Mouse (Mus musculus): ENCODE measurements around the gene Nhsl1. TPM values are rescaled to one million over a fixed set of nuclear protein-coding genes. Genes with fewer than 3 reads are reported as not detected.
A peak's percentile ranks its signal among the peaks of the same experiment; 100 is the strongest.

Gene Nhsl1
- 11.7 and 12.0 TPM in 2 replicates for polyA plus RNA-seq (2015; fragmentation: Nextera tagmentation; extraction: Ambion mirVana)

DNA sequence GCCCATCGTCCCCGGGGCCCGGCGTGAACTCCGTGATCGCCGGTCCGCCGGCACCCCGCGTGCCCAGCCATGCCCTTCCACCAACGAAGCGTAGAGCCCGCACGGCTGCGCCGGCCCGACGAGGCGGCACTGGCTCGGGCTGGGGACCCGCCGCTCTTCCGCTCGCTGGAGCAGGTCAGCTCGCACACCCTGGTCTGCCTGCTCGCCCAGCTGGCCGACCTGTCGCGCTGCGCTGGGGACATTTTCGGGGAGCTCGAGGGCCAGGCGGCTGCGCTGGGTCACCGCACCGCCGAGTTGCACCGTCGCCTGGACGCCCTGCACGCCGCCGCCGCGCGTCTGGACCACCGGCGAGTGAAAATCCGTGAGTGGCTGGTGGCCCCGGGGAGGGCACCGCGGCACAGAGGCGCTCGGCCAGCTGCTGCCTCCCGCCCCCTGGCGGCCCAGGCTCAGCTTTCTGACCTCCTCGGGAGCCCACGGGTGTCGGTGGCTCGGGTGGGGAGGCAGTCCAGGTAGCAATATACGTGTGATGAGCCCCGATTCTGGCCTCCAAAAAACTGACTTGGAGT is at the start of gene Nhsl1:
Gene Nhsl1 (plus strand): TSS at position 70 of the 566 bp plus-strand sequence.
- H3K36me3 ChIP-seq (ENCODE audit: control insufficient read depth, insufficient read depth) = no peaks in the 10 kb centered on the region
- peak within 1 kb of the TSS; percentile 73 for H3K4me3 ChIP-seq (ENCODE audit: low read length)
- under 1% methylated on average over 63 of the region's 63 CpGs for WGBS
- H3K27ac ChIP-seq (ENCODE audit: low read length) = peak within 1 kb of the TSS; percentile 65
- H3K9me3 ChIP-seq (replicated peaks; ENCODE audit: control insufficient read depth, low read length) = no peaks in the 10 kb centered on the region
- no peaks in the 10 kb centered on the region for H3K27me3 ChIP-seq (ENCODE audit: control insufficient read depth, insufficient read depth, low read length)
- H3K9ac ChIP-seq (ENCODE audit: low read length) = peak within 1 kb of the TSS; percentile 91
- peak; percentile 84 for ATAC-seq (replicated peaks; ENCODE audit: extremely low read depth, insufficient read depth, low FRiP score)
- peak within 1 kb of the TSS; percentile 90 for H3K4me2 ChIP-seq (ENCODE audit: low read depth, low read length)
- peaks cover 9% of the 10 kb centered on the region for H3K4me1 ChIP-seq (ENCODE audit: control insufficient read depth, insufficient read depth, low read length)

DNA sequence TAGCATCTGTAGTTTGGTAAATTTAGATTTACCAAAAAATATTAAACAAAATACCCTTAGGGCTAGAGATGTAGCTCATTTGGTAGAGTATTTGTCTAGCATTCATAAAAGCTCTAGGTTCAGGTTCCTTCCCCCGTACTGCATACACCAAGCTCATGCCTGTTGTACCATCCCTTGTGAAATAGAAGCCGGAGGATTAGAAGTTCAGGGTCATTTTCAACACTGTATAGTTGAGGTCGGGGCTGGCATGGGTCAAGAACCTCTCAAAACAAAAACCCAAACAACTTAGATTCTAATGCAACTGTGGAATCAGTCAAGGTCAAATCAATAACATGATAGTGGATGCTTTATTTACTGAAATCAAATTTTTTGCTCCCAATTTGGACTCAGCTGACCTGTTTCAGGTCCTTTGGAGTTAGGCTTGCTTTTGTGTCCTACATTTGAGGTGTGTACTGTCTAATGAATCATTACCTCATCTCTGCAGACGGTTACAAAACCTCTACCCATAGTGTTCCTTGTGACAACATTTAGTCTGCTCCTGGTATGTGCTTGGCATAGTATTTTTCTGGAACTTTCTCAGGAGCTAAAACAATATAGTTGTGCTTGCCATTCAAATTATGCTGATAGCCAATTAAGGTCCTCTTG is 42.6 kb upstream of the Nhsl1 start:
- Histone ChIP-seq H3K4me2 (ENCODE audit: low read depth, low read length) (no peak overlapping the region), H3K36me3 (ENCODE audit: control insufficient read depth, insufficient read depth) (no peaks in the 10 kb centered on the region), H3K27me3 (ENCODE audit: control insufficient read depth, insufficient read depth, low read length) (no peaks in the 10 kb centered on the region), H3K4me3 (ENCODE audit: low read length) (no peak overlapping the region), H3K27ac (ENCODE audit: low read length) (no peak overlapping the region), H3K9ac (ENCODE audit: low read length) (no peak overlapping the region), H3K9me3 (replicated peaks; ENCODE audit: control insufficient read depth, low read length) (no peaks in the 10 kb centered on the region), H3K4me1 (ENCODE audit: control insufficient read depth, insufficient read depth, low read length) (no peaks in the 10 kb centered on the region)
- WGBS = 72% methylated on average over 4 of the region's 4 CpGs
- ATAC-seq (replicated peaks; ENCODE audit: extremely low read depth, insufficient read depth, low FRiP score) = no peak

DNA sequence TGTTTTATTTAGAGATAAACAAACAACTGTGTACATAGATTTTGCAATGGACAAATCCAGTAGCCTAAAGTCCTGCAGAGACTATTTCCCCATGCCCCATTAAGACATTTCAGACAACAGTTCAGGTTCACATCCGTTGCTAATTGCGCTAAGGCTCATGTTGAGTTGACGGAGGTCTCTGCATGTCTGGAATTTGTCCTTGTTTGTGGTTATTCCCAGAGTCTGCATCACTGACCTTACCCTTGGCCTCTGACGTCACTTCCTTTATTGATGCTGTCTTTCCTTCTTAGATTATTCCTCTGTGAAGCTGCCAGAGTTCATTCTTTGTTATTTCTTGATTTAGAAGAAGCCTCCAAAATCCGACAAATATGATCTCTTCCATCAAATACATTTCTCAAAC is 34.8 kb upstream of the Nhsl1 start:
- no peak overlapping the region for H3K9ac ChIP-seq (ENCODE audit: low read length)
- H3K4me3 ChIP-seq (ENCODE audit: low read length) = no peak overlapping the region
- no peak overlapping the region for H3K27ac ChIP-seq (ENCODE audit: low read length)
- ATAC-seq (replicated peaks; ENCODE audit: extremely low read depth, insufficient read depth, low FRiP score) = no peak
- no peaks in the 10 kb centered on the region for H3K36me3 ChIP-seq (ENCODE audit: control insufficient read depth, insufficient read depth)
- no peak overlapping the region for H3K4me2 ChIP-seq (ENCODE audit: low read depth, low read length)
- H3K27me3 ChIP-seq (ENCODE audit: control insufficient read depth, insufficient read depth, low read length) = no peaks in the 10 kb centered on the region
- H3K4me1 ChIP-seq (ENCODE audit: control insufficient read depth, insufficient read depth, low read length) = no peaks in the 10 kb centered on the region
- no peaks in the 10 kb centered on the region for H3K9me3 ChIP-seq (replicated peaks; ENCODE audit: control insufficient read depth, low read length)
- 71% methylated on average over 5 of the region's 5 CpGs for WGBS

DNA sequence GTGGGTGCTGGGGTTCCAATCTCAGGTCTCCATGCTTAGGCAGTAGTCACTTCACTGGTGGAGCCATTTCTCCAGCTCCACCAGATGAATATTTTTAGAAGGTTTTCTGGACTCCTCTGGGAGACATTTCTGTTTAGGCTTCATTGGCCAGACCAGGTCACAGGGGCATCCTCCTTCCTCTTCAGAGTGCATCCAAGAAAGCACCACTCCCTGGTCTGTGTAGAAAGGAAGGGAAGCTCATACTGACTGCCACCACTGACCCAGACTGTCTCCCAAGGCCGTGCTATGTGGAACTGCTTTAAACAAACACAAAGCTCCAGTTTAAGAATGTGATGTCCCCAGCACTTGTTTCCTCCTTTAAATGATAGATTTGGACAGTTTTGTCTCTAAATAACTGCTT is 29.3 kb upstream of the Nhsl1 start:
- no peak overlapping the region for H3K27ac ChIP-seq (ENCODE audit: low read length)
- no peaks in the 10 kb centered on the region for H3K36me3 ChIP-seq (ENCODE audit: control insufficient read depth, insufficient read depth)
- no peaks in the 10 kb centered on the region for H3K4me1 ChIP-seq (ENCODE audit: control insufficient read depth, insufficient read depth, low read length)
- no peaks in the 10 kb centered on the region for H3K9me3 ChIP-seq (replicated peaks; ENCODE audit: control insufficient read depth, low read length)
- WGBS = 41% methylated on average over 1 of the region's 1 CpGs
- H3K27me3 ChIP-seq (ENCODE audit: control insufficient read depth, insufficient read depth, low read length) = no peaks in the 10 kb centered on the region
- H3K4me2 ChIP-seq (ENCODE audit: low read depth, low read length) = no peak overlapping the region
- no peak for ATAC-seq (replicated peaks; ENCODE audit: extremely low read depth, insufficient read depth, low FRiP score)
- H3K9ac ChIP-seq (ENCODE audit: low read length) = no peak overlapping the region
- H3K4me3 ChIP-seq (ENCODE audit: low read length) = no peak overlapping the region

DNA sequence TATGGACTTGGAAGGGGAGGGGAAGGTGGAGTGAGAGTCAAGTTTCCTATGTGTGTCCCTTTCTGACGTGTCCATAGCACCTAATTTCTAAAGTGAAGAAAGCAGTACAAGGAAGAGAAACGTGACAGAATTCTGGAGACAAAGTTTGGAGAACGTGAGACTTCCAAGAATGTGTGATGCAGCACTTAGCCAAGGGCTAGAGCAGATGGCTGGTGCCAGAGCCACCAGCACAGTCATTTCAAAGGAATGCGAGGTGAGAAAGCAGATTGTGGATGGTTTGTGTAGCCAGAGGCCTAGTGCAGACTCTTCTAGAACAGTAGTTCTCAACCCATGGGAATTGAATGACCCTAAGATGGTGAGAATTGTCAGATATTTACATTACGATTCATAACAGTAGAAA is 13.7 kb upstream of the Nhsl1 start:
- no peak overlapping the region for H3K9ac ChIP-seq (ENCODE audit: low read length)
- no peak overlapping the region for H3K4me3 ChIP-seq (ENCODE audit: low read length)
- 0 out of 2 replicates have a peak, but pooled peaks cover 3% of the 10 kb centered on the region for H3K9me3 ChIP-seq (replicated peaks; ENCODE audit: control insufficient read depth, low read length)
- no peaks in the 10 kb centered on the region for H3K4me1 ChIP-seq (ENCODE audit: control insufficient read depth, insufficient read depth, low read length)
- no peaks in the 10 kb centered on the region for H3K36me3 ChIP-seq (ENCODE audit: control insufficient read depth, insufficient read depth)
- no peak overlapping the region for H3K27ac ChIP-seq (ENCODE audit: low read length)
- no peak for ATAC-seq (replicated peaks; ENCODE audit: extremely low read depth, insufficient read depth, low FRiP score)
- no peaks in the 10 kb centered on the region for H3K27me3 ChIP-seq (ENCODE audit: control insufficient read depth, insufficient read depth, low read length)
- no peak overlapping the region for H3K4me2 ChIP-seq (ENCODE audit: low read depth, low read length)
- 48% methylated on average over 5 of the region's 5 CpGs for WGBS

DNA sequence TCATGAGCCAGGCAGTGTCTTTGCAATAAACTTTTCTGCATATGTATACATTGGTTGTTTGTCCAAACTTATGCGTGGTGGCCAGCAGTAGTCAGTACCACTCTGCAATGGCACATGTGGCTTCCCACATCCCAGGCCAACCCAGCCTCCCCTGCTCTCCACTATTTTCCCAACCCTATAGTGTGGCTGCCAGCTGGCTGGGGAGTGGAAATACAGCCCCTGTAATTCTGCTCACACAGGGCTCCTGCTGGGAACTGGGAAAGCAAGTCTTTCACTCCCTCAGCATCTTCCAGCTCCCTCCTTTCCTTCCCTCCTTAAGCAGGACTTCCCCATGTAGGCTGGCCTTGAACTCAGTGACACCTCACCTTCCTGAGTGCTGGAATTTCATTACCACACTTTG is 3.7 kb upstream of the Nhsl1 start:
- H3K27me3 ChIP-seq (ENCODE audit: control insufficient read depth, insufficient read depth, low read length) = no peaks in the 10 kb centered on the region
- no peak overlapping the region for H3K9ac ChIP-seq (ENCODE audit: low read length)
- no peaks in the 10 kb centered on the region for H3K9me3 ChIP-seq (replicated peaks; ENCODE audit: control insufficient read depth, low read length)
- no peak overlapping the region for H3K4me3 ChIP-seq (ENCODE audit: low read length)
- H3K4me1 ChIP-seq (ENCODE audit: control insufficient read depth, insufficient read depth, low read length) = peaks cover 9% of the 10 kb centered on the region
- no peaks in the 10 kb centered on the region for H3K36me3 ChIP-seq (ENCODE audit: control insufficient read depth, insufficient read depth)
- no peak overlapping the region for H3K4me2 ChIP-seq (ENCODE audit: low read depth, low read length)
- WGBS = 89% methylated on average over 1 of the region's 1 CpGs
- no peak overlapping the region for H3K27ac ChIP-seq (ENCODE audit: low read length)
- ATAC-seq (replicated peaks; ENCODE audit: extremely low read depth, insufficient read depth, low FRiP score) = no peak

DNA sequence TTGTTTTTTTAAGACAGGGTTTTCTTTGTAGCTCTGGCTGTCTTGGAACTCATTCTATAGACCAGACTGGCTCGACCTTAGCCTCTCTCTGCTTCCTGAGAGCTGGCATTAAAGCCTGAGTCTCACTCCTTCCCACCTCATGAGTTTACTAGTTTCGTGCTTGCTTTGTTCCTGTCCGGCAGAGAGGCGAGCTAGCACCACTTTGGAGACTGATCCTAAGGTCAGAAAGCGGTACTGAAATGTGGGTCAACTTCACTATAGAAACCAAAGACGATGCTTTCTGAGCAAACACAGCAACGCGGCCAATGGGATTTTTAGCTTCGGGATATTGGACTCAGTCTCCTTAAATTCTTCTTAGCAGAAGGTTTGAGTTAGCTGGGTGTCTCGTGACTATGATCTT is 1.3 kb upstream of the Nhsl1 start:
- H3K27me3 ChIP-seq (ENCODE audit: control insufficient read depth, insufficient read depth, low read length) = no peaks in the 10 kb centered on the region
- no peak for ATAC-seq (replicated peaks; ENCODE audit: extremely low read depth, insufficient read depth, low FRiP score)
- WGBS = 43% methylated on average over 10 of the region's 10 CpGs
- H3K9me3 ChIP-seq (replicated peaks; ENCODE audit: control insufficient read depth, low read length) = no peaks in the 10 kb centered on the region
- H3K4me2 ChIP-seq (ENCODE audit: low read depth, low read length) = peak overlapping the region; percentile 90; the same call in 1 of the 2 replicates
- H3K4me1 ChIP-seq (ENCODE audit: control insufficient read depth, insufficient read depth, low read length) = peaks cover 9% of the 10 kb centered on the region
- H3K9ac ChIP-seq (ENCODE audit: low read length) = no peak overlapping the region
- H3K36me3 ChIP-seq (ENCODE audit: control insufficient read depth, insufficient read depth) = no peaks in the 10 kb centered on the region
- H3K4me3 ChIP-seq (ENCODE audit: low read length) = no peak overlapping the region
- H3K27ac ChIP-seq (ENCODE audit: low read length) = no peak overlapping the region

DNA sequence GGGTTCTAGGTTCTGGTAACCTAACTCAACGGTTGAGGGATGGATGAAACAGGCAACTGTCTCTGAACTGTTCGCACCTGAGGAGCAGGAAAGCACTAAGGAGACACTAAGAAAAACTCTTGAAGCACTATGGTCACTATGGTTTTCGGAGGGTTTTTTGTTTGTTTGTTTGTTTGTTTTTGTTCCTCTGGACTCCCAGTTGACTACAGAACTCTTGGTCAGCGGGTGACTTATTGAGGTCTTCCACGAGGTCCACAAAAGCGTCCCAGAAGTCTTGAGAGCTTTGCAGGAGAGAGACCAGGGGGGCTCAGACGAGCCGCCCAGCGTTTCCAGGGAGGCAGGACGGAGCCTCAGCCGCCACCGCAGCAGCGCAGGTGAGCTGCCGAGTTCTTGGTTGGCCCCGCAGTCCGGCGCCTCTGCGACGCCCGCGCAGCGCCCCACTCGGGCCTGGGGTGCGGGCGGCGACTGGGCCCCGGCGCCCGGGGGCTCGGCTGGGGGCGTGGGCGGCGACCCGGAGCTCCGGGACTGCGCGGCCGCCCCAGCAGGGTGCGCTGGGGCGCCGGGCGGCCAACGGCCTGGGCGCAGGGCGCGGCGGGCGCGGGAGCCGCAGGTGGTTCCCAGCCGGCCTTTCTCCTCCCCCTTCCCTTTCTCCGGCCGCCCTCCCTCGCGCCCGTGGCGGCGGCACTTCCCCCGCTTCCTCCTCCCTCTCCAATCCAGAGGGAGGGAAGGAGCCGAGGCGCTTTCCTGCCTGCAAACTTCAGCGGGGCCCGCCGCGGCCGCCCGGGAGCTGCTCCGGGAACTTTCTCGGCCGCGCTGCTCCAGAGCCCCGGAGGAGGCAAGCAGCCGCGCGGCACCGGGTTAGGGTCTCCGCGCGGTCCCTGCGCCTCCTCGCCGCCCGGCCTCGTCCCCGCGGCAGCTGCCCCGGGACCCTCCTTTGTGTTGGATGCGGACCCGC is 547 bp upstream of the Nhsl1 start:
- peak overlapping the region; percentile 91 for H3K9ac ChIP-seq (ENCODE audit: low read length)
- peak; percentile 85 for ATAC-seq (replicated peaks; ENCODE audit: extremely low read depth, insufficient read depth, low FRiP score)
- peak overlapping the region; percentile 73 for H3K4me3 ChIP-seq (ENCODE audit: low read length)

DNA sequence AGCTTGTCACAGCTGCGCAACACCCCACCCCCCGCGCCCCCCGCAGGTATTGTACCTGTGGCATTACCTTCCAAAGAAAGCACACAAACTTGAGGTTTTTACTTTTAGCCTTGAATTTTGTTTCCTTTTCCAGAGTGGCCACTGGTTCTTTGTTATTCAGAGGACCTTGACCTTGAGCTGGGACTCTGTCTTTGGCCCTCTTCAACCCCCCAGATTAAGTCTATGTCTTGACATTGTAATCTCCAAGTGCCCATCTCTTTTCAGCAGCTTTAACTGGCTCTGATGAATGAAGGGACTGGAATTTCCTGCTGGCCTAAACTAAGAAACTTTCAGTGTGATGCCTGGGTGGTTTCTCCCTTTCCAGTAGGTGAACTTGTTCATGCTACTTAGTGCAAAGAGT is 906 bp downstream of the Nhsl1 start:
- Histone ChIP-seq H3K9me3 (replicated peaks; ENCODE audit: control insufficient read depth, low read length) (no peaks in the 10 kb centered on the region), H3K4me3 (ENCODE audit: low read length) (peak overlapping the region; percentile 73), H3K36me3 (ENCODE audit: control insufficient read depth, insufficient read depth) (no peaks in the 10 kb centered on the region), H3K9ac (ENCODE audit: low read length) (peak overlapping the region; percentile 91; the same call in 1 of the 2 replicates), H3K27me3 (ENCODE audit: control insufficient read depth, insufficient read depth, low read length) (no peaks in the 10 kb centered on the region), H3K4me1 (ENCODE audit: control insufficient read depth, insufficient read depth, low read length) (peaks cover 9% of the 10 kb centered on the region), H3K4me2 (ENCODE audit: low read depth, low read length) (peak overlapping the region; percentile 90), H3K27ac (ENCODE audit: low read length) (no peak overlapping the region)
- ATAC-seq (replicated peaks; ENCODE audit: extremely low read depth, insufficient read depth, low FRiP score) = no peak
- 20% methylated on average over 4 of the region's 4 CpGs for WGBS

More for the DNA sequence above, 547 bp upstream of the Nhsl1 start:
- no peaks in the 10 kb centered on the region for H3K36me3 ChIP-seq (ENCODE audit: control insufficient read depth, insufficient read depth)
- WGBS = 2% methylated on average over 72 of the region's 89 CpGs
- H3K4me1 ChIP-seq (ENCODE audit: control insufficient read depth, insufficient read depth, low read length) = peaks cover 9% of the 10 kb centered on the region
- H3K27me3 ChIP-seq (ENCODE audit: control insufficient read depth, insufficient read depth, low read length) = no peaks in the 10 kb centered on the region
- peak overlapping the region; percentile 65 for H3K27ac ChIP-seq (ENCODE audit: low read length)
- no peaks in the 10 kb centered on the region for H3K9me3 ChIP-seq (replicated peaks; ENCODE audit: control insufficient read depth, low read length)
- peak overlapping the region; percentile 90 for H3K4me2 ChIP-seq (ENCODE audit: low read depth, low read length)
